Mouse (Mus musculus) urinary bladder, postnatal 4 days (tissue): Measurements from ENCODE around the gene Zfp511.

Experiments used
- DNase-seq, 2 experiments: peaks; one replicate each; pipeline ENCODE4 v3.0.0; 2021 to 2022; ENCODE audit warnings: low spot score in 2 of 2

The Zfp511 gene

DNA sequence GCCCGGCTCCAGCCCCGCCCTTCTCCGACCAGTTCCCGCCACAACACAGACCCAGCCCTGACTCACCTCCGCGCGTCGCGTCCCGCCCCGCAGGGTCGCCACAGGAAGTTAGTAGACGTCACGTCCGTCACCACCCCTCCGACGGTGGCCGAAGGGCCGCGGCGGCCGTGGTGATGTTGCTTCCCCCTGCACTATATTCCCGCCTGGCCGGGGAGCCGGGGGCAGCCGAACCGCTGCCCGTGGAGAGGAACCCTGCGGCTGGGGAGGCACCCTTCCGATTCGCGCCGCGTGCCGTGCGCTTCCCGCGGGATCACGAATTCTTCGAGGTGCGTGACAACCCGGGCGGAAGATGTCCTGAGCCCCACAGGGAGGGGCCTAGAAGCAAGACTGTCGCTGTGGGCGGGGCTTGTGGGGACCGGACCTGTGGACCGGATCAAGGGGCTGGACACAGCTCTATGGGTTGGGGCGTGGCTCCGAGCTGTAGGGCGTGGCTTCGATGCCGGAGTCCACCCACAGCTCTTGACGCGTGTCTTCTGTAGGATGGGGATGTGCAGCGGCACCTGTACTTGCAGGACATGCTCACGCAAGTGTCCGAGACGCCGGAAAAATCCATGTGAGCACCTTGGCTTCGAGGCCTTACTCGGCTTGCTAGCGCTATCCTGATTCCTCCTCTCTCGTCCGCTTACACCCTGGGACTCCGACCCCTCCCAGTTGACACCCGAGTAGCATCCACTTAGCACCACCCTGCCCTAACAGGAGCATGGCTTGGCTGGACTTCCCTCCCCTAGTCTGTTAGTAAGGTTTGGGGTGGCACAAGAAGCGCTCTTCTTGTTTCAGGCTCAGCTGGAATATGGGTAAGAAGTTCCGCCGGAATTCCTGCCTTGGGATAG lies at the start of gene Zfp511, which contains the start of gene Tubgcp2:
TSS of gene Zfp511 (plus strand) at position 111 of the 890 bp plus-strand sequence.
TSS of gene Tubgcp2 (minus strand) at position 389 of the 890 bp plus-strand sequence.
- peak; percentile 92 to 96 for DNase-seq

DNA sequence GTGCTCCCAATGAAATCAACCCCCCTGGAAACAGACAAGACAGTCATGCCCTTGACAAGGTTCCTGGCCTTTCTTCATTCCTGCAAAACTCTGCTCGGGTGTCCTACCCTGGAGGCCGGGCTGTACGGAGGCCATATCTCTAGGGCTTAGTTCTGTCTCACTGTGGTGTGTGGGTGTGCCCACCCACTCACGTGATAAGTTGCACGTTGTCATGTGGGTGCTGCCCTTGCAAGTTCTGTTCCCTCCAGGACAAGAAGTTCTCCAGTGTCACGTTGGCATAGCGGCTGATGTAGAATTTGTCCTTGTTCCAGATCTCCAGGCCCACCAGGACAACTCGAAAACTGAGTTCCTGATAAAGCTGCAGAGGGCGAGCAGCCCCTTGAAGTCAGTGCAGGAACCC lies 47.9 kb upstream of the Zfp511 start:
- no peak for DNase-seq

DNA sequence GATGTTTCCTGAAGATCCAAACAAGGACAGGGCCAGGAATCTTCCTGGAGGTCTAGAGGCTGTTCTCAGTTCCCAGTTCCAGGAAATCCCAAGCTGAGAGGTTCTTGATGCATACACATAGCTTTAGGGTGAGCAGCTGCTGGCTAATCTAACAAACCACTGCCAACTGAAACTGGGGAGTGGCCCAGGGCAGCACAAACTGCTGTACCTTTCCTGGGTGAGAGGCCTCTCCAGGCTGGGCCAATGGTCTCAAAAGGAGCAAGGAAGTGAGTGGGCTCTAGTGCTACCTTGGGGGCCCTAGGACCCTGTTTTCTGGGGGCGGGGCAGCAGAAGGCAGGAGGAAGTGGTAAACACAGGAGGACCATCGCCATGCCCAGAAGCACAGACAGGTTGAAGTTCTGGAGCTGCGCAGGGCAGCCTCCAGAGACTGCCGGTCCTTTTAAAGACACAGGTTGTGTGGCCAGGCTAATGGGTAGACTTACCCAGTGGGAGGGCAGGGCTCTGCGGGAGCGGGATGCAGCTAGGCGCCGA lies 45.3 kb upstream of the Zfp511 start:
- DNase-seq: no peak

DNA sequence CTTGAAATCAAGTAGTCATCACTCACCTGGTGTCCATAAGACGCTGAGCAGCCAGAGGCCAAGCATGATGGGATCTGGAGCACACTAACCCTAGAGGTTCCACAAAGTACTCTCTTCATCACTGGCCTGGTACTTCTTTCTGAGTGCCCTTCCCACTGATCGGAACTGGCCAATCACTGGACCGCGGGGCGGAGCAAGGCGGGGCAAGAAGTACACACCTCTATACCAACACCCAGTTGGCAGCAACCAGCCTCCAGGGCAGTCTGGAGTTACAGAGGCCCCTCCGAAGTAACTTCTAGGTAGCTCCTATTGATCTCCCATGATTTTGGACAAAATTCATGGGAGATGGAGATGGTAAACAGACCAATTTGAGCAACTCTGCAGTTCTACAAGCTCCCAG lies 43.8 kb upstream of the Zfp511 start, which contains the start of gene Adam8:
TSS of gene Adam8 (minus strand) at position 157 of the 400 bp plus-strand sequence.
- no peak for DNase-seq

DNA sequence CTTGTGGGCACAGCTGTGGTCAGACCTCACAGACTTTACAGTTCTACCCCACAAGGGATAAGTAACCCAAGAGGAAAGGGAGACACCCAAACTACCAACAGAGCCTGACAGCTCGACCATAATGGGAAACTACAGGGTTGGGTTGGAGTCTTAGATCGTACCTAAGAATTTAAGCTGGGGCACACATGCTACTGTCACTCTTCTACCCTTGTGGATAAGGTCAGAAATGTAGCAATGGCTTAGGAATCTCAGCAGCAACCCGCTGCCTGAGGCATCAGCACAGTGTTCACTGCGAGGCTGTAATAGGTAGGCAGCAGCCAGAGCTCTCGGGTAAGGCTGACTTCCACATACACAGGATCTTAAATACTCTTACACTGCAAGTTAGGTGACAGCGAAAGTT lies 42.7 kb upstream of the Zfp511 start:
- DNase-seq: no peak

DNA sequence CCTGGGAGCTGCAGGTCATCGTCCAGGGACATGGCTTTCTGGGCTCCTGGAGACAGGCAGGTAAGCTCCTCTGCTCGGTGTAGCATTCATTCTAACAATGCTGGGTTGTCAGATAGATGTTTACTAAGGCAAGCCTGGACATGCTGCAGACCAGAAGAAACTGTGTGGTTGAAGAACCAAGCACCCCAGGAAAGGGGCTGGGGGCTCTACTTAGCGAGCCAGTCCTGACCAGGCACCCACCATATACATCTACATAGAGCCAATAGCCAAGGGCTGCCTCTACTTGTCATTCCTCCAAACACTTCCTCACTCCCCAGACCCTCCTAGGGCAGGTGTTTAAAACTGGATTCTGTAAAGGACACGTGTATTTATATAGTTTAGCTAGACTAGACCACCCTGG lies 42.0 kb upstream of the Zfp511 start:
- no peak for DNase-seq

DNA sequence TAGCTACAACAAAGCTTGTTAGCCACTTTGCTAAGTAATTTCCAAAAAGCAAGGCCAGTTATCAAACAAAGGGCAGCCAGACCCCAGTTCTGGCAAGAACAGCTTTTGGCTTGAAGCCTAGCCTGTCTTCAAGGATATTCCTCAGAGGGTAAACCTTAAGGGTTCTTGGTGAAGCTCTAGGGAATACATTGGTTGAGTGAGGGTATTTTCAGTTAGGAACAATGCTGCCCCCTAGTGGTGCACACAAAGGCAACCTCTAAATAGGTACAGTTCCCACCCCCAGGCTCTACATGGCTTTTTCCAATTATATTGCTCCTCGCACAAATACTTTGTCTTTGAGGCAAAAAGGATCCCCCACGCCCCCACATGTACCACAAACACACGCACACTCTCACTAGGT lies 41.5 kb upstream of the Zfp511 start:
- no peak for DNase-seq

DNA sequence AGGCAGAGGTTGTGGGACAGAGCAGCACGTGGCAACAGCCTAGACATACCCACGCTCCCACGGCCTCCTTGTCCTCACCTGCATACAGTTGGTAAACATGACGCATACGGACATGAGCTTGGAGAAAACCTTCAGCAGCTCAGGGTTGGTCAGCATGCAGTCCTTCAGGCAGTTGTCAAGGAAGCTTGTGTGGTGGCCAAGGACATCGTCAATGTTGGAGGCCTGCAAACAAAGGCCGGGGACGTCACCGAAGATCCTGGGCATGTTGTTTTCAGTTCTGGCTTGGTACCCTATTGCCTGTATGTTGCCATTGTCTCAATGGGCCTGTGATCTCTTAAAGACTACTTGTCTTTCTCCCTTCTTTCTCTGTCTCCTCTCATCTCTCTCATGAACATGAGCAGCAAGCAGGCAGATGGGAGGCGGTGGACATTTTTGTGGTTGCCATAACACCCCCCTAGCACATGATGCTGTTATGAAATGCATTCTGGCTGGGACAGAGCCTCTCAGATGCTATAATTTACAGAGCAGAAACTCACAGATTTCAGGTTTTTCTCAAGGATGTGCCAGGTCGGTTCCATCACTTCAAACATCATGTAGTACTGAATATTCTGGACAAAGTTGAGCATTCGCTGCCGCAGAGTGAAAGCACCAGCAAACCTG lies 37.4 kb upstream of the Zfp511 start:
- DNase-seq: peak in 1 of 2 experiments; percentile 38

DNA sequence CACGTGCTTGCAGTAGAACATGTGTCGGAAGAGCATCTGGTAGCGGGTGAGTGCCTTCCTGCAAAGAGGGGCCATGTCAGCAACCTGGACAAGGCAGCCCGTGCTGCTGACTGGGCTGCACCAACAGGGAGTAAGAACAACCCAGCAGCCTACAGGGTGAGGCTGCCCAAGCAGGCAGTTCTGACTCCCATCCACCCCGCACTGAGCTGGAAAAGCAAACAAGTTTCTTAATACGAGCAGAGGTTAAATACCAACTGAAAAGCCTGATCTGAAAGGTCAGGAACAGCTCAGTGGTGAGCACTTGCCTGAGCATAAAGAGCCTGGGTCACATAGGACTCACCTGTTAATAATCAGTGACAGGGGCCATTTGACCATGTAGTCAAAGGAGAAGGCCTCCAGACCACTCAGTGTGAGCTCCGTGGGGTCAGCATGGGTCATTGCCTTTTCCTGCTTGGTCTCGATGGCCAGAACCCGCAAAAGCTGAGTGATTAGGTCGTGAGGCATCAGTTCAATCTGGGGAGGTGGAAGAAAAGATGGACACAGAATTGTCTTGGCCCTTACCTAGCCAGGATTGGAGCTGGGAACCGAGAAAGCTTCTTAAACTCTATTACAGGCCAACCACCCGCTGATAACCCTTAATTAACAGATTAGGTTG lies 35.0 kb upstream of the Zfp511 start:
- DNase-seq: peak; percentile 17 to 52

DNA sequence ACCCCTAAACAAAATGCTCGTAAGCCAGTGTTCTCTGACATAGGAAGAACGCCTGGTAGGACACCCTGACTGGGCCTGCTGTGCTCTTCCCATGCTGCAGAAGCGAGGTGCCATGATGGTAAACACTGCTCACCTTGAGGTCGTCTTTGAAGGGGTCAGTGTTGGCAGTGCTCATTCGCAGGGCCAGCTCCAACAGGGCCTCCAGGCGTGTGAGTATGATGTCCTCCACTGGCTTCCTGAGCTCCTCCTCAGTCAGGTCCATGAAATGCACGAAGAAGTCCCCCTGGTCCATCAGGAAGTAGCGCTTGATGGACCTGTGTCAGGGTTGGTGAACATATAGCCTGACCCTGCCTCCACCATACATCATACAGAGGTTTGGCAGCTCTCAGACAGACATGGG lies 31.5 kb upstream of the Zfp511 start:
- peak; percentile 12 to 56 for DNase-seq

DNA sequence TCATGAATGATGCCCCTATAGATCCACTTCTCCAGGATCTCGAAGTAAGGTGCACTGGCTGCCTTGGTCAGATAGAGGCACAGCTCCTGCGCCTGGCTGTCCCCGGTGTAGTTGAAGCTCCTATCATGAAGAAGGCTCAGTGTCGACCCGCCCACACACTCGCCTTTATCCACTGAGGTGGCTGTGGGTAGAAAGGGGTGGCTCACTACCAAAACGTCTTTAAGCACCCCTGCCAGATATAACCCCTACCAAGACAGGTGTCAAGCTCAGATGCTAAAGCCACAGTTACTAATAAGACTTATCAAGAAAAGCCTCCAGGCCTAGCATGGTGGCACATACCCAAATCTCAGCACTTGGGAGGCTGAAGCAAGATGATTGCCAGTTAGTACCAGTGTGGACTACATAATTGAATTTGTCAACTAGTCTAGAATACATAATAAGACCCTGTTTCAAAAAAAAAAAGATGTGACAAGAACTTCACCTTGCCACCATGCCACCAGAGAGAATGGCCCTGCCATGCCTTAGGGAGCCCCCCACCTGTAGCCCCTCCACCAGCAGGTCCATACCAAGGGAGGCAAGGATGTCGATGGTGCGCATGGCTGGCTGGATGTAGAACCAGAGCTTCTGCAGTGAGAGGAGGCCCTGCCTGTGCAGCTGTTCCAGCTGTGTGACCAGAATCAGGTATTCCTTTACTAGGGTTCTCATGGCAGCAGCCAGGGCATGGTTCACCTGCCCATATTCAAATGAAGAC lies 29.2 kb upstream of the Zfp511 start:
- DNase-seq: peak; percentile 14 to 55

DNA sequence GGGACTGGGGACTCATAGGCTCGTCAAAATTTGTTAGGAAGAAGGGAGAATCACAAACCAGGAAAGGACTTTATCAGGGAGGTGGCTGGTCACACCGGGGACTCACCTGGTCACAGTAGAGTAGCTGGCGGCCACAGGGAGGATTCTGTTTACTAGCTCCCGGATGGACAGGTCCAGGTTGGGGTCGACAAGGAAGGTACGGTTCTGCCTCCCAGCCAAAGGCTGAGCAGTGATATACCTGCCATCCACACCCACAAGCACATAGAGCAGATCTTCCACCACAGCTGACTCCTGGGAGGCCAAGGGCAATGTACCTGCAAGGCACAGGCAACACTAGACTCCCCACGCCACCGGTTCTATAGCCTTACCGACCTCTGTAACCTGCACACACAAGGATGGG lies 28.4 kb upstream of the Zfp511 start:
- DNase-seq: peak; percentile 13 to 52

DNA sequence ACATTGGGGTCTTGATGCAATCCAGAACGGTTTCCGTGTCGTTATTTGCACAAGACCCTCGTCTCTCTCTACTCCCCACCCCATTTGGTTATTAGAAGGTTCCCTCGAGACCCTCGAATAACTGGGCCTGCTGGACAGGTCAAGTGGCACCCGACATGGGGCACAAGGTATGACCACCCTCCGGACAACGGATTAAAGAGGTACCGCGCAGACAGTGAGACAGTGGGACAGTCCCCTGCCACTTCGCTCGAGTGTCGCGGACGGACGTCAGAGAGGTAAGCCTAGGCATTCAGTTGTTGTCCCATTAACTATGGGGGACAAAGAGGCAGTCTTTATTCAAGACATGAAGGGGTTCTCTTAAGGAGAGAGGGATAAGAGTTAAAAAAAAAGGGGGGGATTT lies 24.9 kb upstream of the Zfp511 start:
- DNase-seq: peak in 1 of 2 experiments; percentile 8

DNA sequence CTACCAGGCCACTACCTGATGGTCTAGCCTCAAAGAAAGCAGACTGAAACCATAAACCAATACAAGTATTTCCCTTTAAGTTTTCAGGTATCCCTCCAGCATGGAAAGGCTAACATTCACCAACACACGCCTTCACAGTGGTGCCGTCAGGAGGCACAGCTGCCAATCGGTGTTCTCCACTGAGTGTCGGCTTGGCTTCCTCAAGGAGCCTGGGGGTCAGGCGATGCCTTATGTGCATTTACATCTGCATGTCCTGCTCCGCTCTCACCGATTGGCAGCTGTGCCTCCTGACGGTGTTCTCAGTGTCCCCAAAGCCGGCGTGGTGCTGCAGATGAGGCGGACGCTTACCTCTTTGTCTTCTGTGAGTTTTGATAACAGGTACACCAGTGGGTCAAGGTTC lies 4.4 kb upstream of the Zfp511 start:
- DNase-seq: peak in 1 of 2 experiments; percentile 52

DNA sequence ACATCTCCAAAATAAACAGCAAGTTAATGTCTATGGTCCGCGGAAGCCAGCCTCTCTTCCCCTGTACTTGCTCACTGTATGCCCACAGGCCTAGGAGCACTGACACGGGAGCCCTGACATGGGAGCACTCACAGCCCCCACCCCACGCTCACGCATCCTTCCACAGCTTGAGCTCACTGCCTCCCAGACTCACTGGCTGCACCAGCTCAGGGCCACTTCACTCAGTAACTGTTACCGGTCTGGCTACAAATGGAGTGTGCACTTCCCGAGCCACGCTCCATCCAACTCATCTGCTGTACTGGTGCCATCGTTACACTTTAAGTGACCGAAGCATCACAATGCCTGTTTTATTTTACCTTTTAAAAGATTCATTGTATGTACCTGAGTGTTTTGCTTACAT lies 3.8 kb upstream of the Zfp511 start:
- DNase-seq: peak in 1 of 2 experiments; percentile 49

DNA sequence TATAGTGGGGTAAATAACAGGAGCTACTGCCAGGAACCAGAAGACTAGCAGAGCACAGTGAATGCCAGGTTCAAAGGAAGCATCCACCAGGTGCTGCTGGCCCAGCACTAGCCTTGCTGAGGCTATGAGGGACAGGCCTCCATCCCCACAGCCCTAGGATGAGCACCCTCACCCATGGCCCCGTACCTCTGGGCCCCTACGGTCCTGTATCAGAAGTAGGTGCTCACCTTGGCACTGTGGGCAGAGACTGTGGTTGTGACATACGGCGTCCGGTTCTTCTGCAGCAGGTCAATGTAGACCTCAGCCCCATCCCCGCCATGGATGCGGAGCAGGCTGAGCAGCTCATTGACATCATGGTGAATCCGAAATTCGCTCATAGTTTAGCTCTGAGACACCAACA lies 2.8 kb upstream of the Zfp511 start:
- DNase-seq: peak in 1 of 2 experiments; percentile 33

DNA sequence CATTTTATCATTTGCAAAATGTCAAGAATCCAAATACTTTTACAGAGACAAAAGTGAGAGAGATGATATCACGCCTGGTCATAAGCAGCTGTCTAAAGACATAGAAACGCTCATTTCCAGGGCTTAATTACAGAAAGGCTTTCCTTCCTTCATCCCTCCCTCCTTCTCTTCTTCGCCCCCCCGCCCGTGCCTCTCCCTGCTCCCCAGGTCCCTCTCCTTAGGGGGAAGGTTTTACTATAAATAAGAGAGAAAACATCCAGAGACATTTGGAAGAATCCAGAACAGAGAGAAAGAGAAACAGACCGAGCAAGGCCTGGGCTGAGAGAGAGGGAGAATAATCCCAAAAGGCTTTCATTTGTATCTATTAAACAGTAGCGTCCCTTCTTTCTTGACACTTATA lies 735 bp upstream of the Zfp511 start:
- DNase-seq: peak in 1 of 2 experiments; percentile 19

DNA sequence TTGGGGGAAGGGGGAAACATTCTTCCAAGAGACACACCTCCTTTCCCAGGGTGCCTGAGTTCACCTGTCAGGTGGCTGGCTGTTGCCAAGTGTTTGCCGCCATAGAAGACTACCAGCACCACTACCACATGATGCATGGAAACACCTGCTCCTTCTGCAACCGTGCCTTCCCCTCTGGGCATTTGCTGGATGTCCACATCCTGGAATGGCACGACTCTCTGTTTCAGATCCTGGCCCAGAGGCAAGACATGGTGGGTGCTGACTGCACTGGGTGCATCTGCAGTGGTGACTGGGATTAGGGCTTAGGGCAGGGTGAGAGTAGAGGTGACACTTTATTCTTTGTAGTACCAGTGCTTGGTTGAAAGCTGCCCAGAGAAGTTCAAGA lies 972 bp downstream of the Zfp511 start:
- peak in 1 of 2 experiments; percentile 52 for DNase-seq

DNA sequence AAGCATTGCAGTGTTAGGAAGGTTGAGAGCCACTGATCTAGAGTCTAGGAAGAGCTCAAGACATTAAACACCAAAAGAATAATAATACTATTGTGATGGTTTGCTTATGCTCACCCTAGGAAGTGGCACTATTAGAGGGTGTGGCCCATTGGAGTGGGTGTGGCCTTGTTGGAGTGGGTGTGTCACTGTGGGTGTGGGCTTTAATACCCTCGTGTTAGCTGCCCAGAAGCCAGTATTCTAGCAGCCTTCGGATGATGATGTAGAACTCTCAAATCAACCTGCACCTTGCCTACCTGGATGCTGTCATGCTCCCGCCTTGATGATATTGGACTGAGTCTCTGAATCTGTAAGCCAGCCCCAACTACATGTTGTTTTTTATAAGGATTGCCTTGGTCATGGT lies 6.5 kb downstream of the Zfp511 start:
- DNase-seq: no peak

DNA sequence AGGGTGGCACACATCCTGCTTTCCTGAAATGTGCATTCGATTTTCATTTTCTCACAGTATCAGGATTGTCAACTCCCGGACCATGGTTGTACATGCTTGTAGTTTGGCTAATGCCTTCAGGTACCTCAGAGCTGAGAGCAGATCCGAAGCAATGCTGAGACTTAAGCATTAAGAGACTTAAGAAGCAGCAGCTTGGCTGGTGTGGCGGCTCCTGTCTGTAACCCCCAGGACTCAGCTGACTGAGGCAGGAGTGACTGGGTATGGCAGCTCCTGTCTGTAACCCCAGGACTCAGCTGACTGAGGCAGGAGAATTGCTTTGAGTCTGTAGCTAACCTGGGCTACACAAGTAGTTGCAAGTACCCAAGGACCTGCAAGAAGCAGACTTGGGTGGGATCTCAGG lies 9.4 kb downstream of the Zfp511 start:
- no peak for DNase-seq

DNA sequence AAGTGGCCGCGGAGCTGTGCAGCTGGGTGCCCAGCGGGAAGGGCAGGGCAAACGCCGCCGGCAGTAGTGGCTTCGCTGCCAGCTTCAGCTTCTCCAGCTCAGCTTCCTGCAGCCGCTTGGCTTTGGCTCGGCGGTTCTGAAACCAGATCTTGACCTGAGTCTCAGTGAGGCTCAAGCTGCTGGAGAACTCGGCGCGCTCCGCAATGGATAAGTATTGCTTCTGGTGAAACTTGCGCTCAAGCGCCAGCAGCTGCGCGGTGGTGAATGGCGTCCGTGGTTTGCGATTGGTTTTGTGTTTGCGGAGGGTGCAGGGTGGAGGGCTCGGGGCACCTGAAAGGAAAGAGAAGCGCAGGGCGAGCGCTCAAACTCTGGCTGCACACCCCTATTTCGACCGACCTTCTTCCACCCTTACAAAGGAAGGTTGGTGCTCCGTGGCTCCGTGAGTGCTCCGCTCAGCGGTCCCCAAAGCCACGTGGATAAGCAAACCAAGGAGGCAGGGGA lies 11.7 kb downstream of the Zfp511 start:
- DNase-seq: no peak
